Mouse (Mus musculus): ENCODE data around the gene Npas1. TPM values are rescaled to one million over a fixed set of nuclear protein-coding genes. Genes with fewer than 3 reads are reported as not detected.

Npas1 gene
- total RNA-seq, 2 experiments from 2014 or later, result not detected

DNA sequence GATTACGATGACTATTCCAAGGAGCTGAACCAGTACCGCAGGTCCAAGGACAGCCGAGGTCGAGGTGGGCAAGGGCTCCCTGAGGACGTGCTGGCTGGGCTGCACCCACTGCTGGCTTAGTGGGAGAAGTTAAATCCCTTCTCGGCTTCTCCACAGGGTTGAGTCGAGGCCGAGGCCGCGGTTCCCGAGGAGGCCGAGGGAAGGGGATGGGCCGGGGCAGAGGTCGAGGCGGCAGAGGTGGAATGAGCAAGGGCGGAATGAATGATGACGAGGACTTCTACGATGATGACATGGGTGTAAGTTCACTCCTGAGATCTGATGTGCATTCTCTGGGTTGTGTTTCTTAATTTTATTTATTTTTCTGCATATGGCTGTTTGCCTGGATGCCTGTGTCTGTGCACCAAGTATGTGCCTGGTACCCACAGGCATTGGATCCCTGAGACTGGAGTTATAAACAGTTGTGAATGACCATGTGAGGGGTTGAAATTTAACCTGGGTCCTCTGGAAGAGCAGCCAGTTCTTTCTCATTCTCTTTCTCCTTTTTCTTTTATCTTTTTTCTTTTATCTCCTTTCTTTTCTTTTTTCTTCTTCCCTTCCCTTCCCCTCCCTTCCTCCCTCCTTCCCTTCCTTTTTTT lies 55.2 kb downstream of the Npas1 start:
- no peak for DNase-seq (ENCODE audit: low spot score in 2 of 2)

DNA sequence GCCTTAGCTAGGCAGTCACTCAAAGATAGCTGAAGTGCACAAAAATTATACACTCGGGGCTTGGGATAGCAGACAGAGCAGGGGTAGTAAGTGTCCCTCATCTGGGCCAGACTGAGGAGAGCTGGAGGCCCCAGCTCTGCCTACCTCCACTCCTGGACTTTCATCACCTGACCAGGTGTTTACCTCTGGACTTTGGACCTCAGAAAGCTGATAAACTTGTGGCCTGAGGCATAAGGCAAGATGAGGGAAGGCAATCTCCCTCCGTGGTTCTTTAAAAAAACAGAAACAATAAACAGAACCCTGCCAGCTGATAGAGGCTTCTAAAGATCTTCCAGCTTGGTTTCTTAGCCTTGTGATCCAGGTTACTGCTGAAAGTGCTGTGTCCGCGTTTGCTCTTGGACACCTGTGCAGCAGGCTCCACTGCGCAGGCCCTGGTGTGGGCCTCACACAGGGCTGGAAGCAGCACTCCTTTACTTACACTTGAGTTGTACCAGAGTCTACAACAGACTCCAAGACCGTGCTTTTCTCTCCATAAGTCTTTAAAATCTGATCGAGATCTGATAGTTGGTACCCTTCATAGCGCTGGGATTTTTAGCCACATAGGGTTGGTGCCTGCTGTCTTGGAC lies 56.9 kb downstream of the Npas1 start:
- no peak for DNase-seq (ENCODE audit: low spot score in 2 of 2)

DNA sequence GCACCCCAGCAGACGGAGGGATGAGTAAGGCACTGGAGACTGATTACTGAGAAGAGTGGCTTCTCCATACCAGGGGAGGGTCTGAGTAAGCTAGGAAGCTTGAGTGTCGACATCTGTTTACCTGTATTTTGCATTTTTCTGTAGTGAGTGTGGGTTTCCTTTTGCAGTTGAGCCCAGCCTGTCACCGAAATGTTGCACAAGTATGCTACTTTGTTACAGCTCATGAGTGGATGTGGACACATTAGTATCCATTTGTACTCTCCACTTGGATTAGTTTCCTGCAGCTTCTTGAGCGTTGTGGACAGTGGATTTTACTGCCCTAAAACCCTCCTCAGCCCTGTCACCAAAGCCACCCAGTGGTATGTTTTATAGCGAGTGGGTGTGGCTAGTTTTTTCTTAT lies 58.8 kb downstream of the Npas1 start:
- DNase-seq (ENCODE audit: low spot score in 2 of 2), result no peak

- DNase-seq (ENCODE audit: low spot score in 2 of 2), result peak in 1 of 2 experiments; percentile 31
Measured at GRCm38 (mm10) chr7:16417141-16417771, 60.3 kb downstream of the Npas1 start.

DNA sequence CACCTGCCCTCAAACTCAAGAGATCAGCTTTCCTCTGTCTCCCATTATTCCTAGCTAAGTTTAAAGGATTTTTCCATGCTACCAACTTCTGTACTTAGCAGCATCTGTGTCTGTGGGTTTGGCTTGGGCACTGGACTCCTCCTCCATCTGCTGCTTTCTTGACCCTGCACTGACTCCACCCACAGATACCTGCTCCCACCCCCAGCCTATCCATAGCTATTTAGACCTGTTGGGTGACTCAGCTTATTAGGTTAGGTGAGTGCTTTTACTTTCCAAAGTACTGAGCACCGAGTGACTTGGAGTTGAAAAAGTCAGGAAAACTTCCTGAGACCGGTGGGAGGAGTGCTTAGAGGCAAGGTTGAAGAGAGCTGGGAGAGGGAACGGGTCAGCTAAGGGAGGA lies 62.1 kb downstream of the Npas1 start:
- DNase-seq (ENCODE audit: low spot score in 2 of 2), result no peak

GRCm38 (mm10) chr7:16412930-16413329 lies 64.6 kb downstream of the Npas1 start:
- no peak for DNase-seq (ENCODE audit: low spot score in 2 of 2)

GRCm38 (mm10) chr7:16412220-16412896 lies 65.2 kb downstream of the Npas1 start:
- DNase-seq (ENCODE audit: low spot score in 2 of 2), result no peak

- no peak for DNase-seq (ENCODE audit: low spot score in 2 of 2)
Measured at GRCm38 (mm10) chr7:16411100-16411499, 66.4 kb downstream of the Npas1 start.

- no peak for DNase-seq (ENCODE audit: low spot score in 2 of 2)
Measured at GRCm38 (mm10) chr7:16406978-16407377, 70.5 kb downstream of the Npas1 start.

Other genes with a start within 250 kb of the Npas1 start
- under 1 TPM; 0.08 to 0.17 TPM for gene C5ar2, start 233.6 kb downstream of the Npas1 start, total RNA-seq (2021)
- 1 to 10 TPM; 6.1 to 8.8 TPM for gene C5ar1, start 218.2 kb downstream of the Npas1 start, total RNA-seq (2021)
- gene Inafm1, start 204.1 kb downstream of the Npas1 start, total RNA-seq (2021), result 10 to 100 TPM; 13.8 to 18.8 TPM
- 10 to 100 TPM; 45.5 to 59.0 TPM for gene Ccdc9, start 190.9 kb downstream of the Npas1 start, total RNA-seq (2021)
- gene Bbc3, start 169.3 kb downstream of the Npas1 start, total RNA-seq (2021), result 1 to 10 TPM; 9.1 to 9.7 TPM
- 10 to 100 TPM; 76.3 to 77.6 TPM for gene Sae1, start 89.9 kb downstream of the Npas1 start, total RNA-seq (2021)
- 10 to 100 TPM; 49.3 to 51.8 TPM for gene Zc3h4, start 76.8 kb downstream of the Npas1 start, total RNA-seq (2021)
- 10 to 100 TPM; 21.1 to 27.2 TPM for gene Tmem160, start 24.9 kb downstream of the Npas1 start, total RNA-seq (2021)
- 10 to 100 TPM; 50.1 to 54.6 TPM for gene Arhgap35, start 137.3 kb upstream of the Npas1 start, total RNA-seq (2021)
- not detected for gene Ceacam15, start 198.0 kb upstream of the Npas1 start, total RNA-seq (2021)
- not detected for gene Ceacam9, start 244.2 kb upstream of the Npas1 start, total RNA-seq (2021)

All from gastrocnemius, postnatal 4 days (tissue).